Mouse (Mus musculus) cerebellum, adult 9-11 months (tissue): ENCODE data around the gene Gtf2i.
"Not testable (repeated sequence)": the region's sequence is repeated elsewhere in the genome, so short reads cannot be mapped to it uniquely, and the experiment has no call there.

Source experiments
- DNase-seq: peaks from one replicate; pipeline ENCODE4 v3.0.0; 2022

The Gtf2i gene

DNA sequence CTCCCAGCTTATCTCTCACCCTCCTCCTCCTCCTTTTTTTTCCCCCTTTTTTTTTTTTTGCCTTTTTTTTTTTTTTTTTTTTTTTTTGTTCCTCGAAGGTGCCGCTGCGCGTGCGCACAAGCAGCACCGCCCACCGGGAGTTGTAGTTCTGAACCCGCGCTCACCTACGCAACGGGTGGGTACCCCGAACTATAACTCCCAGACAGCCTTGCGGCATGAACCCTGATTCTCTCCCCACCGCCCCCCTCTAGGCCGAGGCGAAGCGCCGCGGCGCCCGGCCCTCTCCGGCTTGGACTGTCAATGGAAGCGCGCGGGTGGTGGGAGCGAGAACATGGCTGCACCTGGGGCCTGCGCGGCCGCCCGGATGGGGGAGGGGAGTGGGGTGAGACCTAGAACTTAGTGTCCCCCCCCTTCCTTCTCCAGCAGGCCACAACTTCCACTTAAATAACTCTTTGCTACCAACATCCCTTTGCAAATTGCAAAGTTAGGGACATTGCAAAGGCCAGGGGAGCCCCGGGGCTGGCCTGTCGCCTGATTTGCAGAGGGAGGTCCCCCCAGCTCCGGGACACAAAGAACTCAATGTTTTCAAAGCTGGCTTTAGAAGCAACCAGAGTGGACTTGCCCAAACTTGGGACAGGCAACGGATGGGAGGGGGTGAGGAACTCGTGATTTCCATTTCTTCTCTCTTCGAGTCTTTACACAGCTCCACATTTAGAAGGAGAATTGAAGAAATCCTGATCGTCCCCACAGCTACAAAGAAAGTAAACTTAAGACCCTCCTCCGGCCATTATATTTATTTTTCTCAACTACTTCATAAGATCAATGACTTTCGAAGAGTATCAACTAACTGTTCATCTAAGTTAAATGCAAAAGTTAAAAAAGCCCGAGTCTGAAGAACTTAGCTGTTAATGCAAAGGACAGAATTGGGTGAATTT lies at the start of gene Gtf2i:
Gene Gtf2i (minus strand): TSS at position 73 of the 935 bp plus-strand sequence.
- peak; percentile 98 for DNase-seq

- no peak for DNase-seq
These were observed 44.5 kb upstream of the Gtf2i start for GRCm38 (mm10) chr5:134359101-134359500.

DNA sequence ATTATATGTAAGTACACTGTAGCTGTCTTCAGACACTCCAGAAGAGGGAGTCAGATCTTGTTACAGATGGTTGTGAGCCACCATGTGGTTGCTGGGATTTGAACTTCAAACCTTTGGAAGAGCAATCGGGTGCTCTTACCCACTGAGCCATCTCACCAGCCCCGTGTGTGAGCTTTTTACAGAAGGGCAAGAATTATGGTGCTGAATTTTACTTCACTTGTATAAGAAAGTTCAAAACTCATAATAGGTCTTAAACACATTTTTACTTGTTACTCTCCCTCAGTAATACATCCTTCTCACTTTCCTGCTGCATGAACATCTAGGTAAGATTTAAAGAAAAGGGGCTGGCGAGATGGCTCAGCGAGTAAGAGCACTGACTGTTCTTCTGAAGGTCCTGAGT lies 40.8 kb upstream of the Gtf2i start:
- not testable (repeated sequence) for DNase-seq

- no peak for DNase-seq
These were observed 38.6 kb upstream of the Gtf2i start for GRCm38 (mm10) chr5:134353117-134353516.

DNA sequence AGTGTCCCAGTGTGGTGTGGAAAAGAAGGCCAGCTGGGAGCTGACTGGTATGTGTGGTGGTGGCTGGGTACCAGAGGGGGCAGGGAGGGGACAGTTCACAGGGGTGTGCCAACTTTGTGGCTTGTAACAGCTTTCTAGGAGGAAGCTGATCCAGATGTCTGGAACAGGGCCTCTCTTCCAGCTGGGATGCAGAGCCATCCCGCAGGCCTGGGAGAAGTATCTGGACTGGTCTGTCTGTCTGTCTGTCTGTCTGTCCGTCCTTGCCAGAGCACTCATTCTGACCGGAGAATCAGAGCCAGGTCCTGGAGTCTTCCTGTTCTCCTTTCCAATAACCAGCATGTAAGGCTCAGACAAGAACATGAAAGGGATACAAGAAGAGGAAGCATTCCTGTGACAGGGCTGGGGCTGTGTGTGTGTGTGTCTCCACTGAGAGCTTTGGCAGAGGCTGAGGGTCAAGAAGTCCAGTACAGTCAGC lies 38.0 kb upstream of the Gtf2i start:
- DNase-seq: no peak

DNA sequence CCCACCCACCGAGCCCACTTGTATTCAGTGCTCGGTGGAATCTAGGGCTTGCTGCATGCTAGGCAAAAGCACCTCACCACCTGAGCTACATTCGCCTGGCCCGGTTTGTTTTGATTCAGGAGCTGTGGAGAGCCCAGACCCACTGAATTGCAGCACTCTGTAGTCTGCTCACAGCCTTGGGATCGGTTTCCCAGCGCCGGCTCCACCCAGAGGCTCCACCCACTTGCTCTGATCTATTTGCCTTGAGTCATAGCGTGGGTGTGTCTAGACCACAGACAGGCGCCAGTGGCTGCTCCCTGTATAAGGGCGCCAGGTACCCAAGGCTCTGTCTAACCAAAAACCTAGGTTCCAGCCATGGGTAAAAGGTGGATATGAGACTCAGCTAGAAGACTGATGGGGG lies 36.1 kb upstream of the Gtf2i start:
- peak; percentile 27 for DNase-seq

GRCm38 (mm10) chr5:134347066-134347465 lies 32.5 kb upstream of the Gtf2i start:
- DNase-seq: no peak

DNA sequence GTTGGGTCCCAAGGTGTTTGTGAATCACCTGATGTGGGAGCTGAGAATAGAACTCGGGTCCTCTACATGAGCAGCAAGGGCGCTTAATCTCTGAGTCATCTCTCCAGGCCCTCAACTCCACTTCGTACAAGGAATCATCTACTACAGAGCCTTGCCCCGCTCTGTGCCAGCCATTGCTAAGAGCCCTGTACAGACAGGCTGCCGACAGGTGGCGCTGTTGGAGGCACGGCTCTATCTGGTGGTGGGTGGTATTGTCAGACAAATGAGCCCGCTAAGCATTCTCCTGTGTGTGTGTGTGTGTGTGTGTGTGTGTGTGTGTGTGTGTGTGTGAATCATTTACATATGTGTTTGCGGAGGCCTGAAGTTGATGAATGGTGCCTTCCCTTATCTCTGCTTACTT lies 30.9 kb upstream of the Gtf2i start:
- no peak for DNase-seq

DNA sequence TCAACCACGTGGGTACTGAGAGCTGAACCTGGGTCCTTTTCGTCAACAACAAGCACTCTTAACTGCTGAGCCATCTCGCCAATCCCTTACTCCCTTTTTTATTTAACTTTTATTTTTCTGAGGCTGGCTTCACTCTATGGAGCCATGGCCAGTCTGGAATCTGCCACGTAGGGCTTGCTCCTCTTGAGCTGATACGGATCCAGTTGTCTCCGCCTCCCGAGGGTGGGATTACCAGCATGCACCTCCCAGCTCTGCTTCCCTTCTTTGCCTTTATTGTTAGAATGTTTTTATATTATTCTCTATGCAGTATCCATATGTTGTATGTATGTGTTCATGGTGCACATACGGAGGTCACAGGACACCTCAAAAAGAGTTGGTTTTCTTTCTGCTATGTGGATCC lies 29.5 kb upstream of the Gtf2i start:
- no peak for DNase-seq

GRCm38 (mm10) chr5:134343530-134343929 lies 29.0 kb upstream of the Gtf2i start:
- not testable (repeated sequence) for DNase-seq

- DNase-seq: no peak
These were observed 28.1 kb upstream of the Gtf2i start for GRCm38 (mm10) chr5:134342503-134343205.

GRCm38 (mm10) chr5:134341721-134342120 lies 27.2 kb upstream of the Gtf2i start:
- no peak for DNase-seq

- no peak for DNase-seq
These were observed 26.8 kb upstream of the Gtf2i start for GRCm38 (mm10) chr5:134341321-134341720.

GRCm38 (mm10) chr5:134340101-134340522 lies 25.6 kb upstream of the Gtf2i start:
- DNase-seq: no peak

DNA sequence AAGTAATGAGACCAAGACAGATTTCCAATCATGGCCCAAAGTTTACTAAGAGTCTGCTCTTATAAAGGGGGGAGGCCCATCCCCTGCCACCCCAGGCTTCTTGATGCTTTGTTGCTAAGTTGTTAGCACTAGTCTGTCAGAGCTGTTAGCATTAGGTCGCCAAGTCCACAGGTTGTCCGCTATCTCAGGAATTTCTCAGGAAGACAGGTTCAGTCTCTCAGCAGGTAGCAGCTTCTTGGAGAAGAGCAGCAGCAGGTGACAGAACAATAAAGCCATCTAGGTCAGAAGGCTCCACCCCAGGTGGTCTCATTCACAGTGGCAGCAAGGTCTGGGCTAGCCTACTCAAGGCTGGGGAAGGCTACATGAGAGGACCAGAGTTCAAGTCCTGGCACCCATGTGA lies 22.5 kb upstream of the Gtf2i start:
- DNase-seq: not testable (repeated sequence)

DNA sequence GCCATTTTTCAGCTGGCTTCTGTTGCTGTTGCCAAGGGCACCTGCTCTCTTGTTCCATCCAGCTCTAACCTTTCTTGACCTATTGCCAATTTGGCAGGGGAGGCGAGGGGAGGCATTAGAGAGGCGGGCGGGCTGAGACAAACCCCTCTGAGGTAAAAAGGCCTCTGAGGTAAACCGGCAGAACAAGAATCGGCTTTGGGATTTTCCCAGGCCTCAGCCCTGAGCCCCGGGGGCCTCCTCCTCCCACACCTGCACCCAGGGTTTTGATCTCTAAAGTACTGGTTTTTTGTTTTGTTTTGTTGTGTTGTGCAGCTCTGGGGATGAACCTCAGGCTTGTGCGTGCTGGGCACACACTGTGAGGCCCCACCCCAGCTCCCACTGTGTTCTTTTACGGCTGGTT lies 18.2 kb upstream of the Gtf2i start:
- no peak for DNase-seq

DNA sequence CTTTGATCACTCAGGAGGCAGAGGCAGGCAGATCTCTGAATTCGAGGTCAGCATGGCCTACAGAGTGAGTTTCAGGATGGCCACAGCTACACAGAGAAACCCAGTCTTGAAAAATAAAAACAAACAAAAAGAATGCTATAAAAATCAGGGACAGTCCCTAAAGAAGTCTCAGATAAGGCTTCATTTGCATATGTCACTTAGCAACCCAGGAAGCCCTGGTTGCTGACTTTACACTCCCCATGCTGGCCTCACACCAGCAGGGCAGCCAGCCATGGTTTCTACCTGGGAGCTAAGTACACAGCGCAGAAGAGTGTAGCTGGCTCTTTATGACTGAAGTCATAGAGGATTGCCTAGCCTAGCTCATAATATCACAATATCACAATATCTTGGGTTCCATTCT lies 15.5 kb upstream of the Gtf2i start:
- DNase-seq: no peak

GRCm38 (mm10) chr5:134329311-134329710 lies 14.8 kb upstream of the Gtf2i start:
- DNase-seq: no peak

DNA sequence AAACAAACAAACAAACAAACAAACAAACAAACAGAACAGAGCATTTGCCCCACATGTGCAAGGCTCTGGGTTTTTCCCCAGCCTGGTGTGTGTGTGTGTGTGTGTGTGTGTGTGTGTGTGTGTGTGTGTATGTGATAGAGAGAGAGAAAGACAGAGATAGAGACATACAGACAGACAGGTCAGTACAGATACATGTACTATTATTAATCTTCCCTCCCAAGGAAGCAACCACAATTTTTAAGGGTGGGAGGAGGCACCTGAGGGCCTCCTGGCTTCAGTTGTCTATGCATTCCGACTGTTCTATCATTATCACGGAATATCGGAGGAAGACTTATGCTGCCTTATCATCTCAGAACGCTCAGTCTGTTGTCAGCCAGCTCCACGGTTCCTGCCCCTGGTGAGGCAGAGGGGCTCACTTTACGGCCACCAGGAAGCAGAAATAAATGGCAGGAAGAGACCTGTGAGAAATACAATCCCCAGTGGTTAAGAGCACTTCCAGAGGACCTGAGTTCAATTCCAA lies 14.0 kb upstream of the Gtf2i start:
- DNase-seq: no peak

DNA sequence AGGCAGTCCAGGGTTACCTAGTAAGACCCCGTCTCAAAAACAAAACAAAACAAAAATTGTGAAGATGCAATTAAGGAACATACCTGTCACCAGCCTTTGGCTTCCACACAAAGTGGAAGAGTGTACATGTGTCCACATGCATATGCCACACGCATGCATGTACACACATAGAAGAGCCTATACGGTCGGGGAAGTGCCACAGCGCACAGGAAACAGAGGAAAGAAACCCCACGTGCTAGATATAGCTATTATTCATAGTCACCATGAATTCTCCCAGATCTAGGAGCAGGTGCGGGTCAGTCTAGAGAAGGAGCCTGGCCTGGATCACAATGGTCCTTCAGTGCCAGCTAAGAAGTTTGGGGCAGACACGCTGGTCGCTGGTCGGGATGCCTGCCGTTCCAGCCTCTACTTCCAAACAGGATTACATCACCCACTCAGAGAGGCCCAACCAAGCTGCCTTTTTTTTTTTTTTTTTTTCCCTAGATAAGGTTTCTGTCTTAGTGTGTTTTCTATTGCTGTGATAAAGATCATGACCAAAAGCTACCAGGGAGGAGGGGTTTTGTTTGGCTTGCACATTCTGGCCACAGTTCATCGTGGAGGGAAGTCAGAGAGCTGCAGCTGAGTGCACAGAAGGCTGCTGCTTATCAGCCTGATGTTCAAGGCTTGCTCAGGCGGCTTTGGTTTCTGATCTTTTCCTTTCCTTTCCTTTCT lies 11.5 kb upstream of the Gtf2i start:
- DNase-seq: no peak

GRCm38 (mm10) chr5:134323869-134324268 lies 9.3 kb upstream of the Gtf2i start:
- DNase-seq: no peak

DNA sequence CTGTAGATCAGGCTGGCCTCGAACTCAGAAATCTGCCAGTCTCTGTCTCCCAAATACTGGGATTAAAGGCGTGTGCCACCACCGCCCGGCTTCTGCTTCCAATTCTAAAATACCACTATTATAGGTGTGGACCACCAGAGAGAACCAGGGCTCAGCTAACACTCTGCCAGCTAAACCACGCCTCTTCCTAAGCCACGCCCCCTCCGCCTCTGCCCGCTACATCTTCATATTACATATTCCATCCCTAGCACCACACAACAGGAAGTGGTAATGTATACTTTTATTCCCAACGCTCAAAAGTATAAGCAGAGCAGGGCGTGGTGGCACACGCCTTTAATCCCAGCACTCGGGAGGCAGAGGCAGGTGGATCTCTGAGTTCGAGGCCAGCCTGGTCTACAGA lies 8.8 kb upstream of the Gtf2i start:
- no peak for DNase-seq

DNA sequence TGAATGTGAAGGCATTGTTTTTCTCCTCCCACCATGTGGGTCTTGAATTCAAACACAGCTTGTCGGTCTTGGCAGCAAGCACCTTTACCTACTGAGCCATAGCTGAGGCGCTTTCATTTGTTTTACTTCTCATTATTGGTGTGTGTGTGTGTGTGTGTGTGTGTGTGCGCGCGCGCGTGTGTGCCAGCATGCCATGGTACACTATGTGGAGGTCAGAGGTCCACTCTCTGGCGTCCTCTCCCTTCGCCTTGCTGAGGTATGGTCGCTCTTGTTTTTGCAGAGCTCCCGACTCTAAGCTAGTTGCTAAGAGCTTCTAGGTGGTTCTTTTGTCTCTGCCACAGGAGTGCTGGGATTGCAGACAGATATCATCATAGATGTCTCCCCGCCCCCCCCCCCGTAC lies 7.8 kb upstream of the Gtf2i start:
- DNase-seq: no peak
